Mouse (Mus musculus) spleen, postnatal 10 days (tissue): Measurements from ENCODE around the gene Ptpn22.
A peak's percentile ranks its signal among the peaks of the same experiment; 100 is the strongest.

Experiments used
- DNase-seq, 2 experiments: peaks; one replicate each; pipeline ENCODE4 v3.0.0; 2021 to 2022; ENCODE audit warnings: low spot score in 2 of 2

The Ptpn22 gene

GRCm38 (mm10) chr3:103857977-103858563, 1.5 kb upstream of the Ptpn22 start:
- DNase-seq = no peak

DNA sequence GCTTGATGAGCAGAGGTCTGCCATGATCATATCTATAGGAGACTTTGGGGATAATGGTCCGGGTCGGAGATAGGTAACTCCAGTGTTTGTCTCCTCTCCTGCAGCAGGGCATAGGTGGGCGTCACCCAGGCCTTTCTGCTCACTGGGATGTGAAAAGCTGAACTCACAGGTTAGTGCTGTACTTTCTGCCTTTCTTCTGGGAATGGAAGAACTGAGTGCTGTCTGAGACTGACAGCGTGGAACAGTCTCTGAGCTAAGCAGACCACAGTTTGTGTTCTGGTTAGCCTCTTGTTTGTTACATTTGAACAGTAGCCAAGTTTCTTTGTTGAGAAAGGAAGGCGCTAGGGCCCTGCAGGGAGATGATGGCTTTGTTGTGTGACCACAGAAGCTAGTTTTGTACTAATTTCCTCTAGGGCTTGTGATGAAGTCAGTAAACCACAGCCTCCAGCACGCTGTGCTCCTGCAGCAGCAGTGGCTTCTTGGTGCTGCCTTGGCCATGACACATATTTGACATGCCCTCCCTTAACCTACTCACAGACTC, 326 bp downstream of the Ptpn22 start:
- DNase-seq = peak; percentile 35 to 61

DNA sequence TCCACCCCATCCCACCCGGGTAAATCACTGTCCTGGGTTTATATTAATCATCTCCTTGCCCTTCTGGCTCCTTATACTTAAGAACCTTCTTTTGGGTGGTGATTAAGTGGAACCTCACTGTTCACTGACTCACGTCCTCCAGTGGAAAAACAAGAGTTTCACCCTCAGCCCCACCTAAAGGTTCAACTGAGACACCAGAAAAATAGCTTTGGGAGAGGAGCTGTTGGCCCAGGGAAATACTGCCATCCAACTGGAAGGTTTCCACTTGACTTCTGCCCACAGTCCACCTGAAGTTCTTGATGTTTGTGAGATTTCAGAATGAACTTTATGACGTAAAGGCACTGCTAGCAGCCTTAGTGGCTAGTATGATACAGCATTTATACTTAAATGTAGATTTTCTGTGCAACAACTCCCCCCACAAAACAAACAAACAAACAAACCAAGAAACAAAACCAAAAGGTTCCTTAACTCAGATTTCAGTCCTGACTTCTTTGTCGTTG, 3.2 kb downstream of the Ptpn22 start:
- DNase-seq = no peak

- DNase-seq = no peak
Measured at GRCm38 (mm10) chr3:103864200-103864599, 4.6 kb downstream of the Ptpn22 start.

DNA sequence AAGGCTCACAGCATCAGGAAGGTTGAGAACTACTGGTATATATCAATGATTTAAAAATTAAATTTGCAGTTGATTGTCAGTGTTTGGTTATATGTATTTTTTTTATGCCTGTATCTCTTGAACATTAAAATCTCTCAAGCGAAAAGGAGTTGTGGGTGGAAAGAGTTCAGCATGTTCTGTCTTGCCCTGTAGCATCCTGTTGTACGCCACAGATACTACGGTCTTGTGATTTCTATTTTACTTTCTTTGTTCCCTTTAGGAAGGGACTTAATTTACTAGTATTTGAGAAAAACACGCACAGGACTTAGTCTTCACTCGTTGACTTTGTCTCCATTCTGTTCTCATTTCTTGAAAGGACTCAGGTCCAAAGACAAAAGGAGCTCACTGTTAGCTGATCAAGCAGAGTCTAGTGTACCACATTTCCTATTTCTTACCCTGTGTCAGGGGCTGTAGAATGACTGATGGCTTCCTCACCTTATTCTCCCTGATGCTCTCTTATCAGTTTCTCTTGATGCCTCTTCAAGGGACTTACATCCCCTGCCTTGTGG, 7.9 kb downstream of the Ptpn22 start:
- DNase-seq = no peak

- DNase-seq = no peak
Measured at GRCm38 (mm10) chr3:103868008-103868407, 8.4 kb downstream of the Ptpn22 start.

GRCm38 (mm10) chr3:103872663-103873098, 13.1 kb downstream of the Ptpn22 start:
- DNase-seq = no peak

DNA sequence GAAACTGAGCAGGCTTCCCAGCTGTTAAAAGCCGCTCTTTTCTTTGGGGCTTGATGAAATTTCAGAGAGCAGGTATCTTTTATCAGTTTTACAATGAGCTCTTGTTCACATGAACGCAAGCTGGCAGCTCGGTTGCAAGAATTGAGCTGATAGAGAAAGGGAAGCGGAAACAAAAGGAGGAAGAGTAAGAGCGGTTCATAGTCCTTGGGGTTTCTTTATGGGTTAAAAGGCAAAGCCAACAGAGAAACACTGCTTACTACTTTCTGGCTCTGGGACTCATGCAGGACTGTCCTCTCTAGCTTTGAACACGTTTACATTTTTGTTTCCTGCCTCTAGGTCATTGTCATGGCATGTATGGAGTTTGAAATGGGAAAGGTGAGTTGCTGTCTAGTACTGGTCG, 14.7 kb downstream of the Ptpn22 start:
- no peak for DNase-seq

- DNase-seq = no peak
Measured at GRCm38 (mm10) chr3:103885946-103886345, 26.4 kb downstream of the Ptpn22 start.

DNA sequence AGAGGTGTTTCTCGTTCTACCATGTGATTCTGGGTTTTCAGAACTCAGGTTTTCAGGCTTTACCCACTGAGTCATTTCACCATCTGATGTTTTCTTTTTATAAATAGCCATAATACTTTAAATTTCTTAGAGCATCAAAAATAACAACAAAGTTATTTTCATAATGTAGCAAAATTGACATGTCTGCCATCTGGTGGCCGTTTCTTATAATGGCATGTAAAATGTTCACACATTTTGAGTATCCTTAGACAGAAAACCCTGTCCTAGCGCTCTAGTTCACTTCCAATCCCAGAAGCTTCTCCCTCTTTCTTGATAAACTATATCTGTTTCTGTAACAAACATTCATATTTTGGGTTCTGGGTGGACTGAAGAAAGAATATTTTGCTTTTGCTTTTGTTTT, 28.0 kb downstream of the Ptpn22 start:
- peak in 1 of 2 experiments; percentile 68 for DNase-seq

DNA sequence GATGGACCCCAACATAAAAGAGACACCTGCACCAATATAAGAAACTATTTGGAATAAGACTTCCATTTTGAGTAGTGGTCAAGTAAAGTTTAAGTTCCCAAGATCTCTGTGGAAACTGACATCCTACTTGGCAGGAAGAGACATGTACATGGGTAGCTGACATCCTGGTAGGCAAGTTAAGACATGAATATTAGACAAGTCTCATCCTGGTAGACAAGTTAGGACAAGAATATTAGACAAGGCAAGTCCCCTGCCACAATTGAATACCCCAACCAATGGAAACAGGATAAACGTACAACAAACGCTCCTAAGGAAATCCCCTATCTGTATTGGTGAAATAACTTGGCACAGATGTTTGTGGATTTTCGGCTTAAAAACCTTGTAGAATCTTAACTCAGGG, 33.8 kb downstream of the Ptpn22 start:
- no peak for DNase-seq

DNA sequence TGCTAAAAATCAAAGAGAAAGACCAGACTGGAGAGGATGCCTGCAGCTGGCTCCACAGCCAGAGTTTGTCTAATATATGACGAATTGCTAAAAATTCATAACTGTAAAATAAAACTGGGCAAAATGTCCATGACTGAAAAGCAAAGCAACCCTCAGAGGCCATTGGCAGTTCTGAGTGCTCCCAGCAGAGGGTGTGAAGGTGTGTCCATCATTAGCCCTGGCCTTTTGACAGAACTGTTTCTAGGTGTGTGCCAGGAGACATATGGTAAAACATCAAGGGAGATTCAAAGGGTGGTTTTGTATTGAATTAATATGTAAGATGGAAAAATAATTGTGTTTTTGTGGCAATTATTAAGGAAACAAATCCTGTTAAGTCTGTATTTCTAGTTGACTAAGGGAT, 45.1 kb downstream of the Ptpn22 start:
- peak; percentile 63 to 82 for DNase-seq

DNA sequence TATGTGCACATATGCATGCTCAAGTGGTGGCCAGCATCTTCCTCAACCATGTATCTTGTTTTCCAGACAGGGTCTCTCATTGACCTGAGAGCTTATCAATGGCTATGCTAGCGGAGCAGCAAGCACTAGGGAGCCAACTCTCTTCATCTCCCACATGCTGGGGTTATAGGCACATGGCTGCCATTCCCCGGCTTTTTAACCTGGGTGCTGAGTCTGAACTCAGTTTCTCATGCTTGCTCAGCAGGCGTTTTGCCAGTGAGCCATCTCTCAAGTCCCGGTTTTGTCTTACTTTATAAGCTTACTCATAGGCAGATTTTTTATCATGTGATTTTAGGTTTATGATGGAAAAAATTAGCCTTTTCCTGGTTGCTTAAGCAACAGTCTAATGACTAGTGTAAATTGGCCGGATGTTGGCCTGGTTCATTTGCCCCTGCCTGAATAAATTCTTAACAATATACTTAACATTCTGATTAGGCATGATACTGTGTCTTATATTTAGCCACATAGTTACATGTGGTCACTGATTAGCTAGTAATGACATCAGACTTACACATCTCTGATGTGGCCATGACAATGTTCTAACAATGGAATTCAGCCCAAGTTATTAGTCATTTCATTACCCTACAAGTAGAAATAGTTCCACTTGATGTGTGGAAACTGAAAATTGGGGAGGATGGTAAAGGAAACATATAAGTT, 47.9 kb downstream of the Ptpn22 start:
- DNase-seq = no peak

GRCm38 (mm10) chr3:103908781-103909180, 49.2 kb downstream of the Ptpn22 start:
- no peak for DNase-seq

- peak in 1 of 2 experiments; percentile 62 for DNase-seq
Measured at GRCm38 (mm10) chr3:103913451-103913961, 53.9 kb downstream of the Ptpn22 start.

- peak; percentile 87 to 95 for DNase-seq
Measured at GRCm38 (mm10) chr3:103914010-103914669, 54.5 kb downstream of the Ptpn22 start, which contains the start of gene Rsbn1. TSS of gene Rsbn1 (plus strand) at chr3:103914120.

DNA sequence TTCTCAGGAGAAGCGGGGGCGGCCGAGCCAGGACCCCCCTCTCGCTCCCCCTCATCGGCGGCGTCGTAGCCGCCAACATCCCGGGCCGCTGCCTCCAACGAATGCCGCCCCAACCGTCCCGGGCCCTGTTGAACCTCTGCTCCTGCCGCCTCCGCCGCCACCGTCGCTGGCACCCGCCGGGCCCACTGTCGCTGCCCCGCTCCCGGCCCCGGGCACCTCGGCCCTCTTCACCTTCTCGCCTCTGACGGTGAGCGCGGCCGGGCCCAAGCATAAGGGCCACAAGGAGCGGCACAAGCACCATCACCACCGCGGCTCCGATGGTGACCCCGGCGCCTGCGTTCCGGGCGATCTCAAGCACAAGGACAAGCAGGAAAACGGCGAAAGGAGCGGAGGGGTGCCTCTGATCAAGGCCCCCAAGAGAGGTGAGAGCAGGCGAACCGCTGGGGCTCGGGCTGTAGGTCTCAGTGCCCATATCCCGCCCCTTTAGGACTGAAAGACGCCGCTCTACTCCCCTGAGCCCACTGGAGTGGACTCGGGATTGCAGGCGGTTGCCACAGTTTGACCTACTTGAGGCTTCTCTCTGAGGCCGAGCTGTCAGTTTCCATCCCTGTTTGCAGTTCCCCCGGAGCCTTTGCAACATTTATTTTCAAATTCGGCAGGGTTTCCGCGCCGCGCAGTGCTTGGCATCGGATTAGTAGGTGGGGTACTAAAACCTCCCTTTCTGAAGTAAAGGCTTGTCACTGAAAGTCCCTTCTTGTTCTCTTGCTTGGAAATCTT, 55.3 kb downstream of the Ptpn22 start:
- DNase-seq = peak in 1 of 2 experiments; percentile 71

DNA sequence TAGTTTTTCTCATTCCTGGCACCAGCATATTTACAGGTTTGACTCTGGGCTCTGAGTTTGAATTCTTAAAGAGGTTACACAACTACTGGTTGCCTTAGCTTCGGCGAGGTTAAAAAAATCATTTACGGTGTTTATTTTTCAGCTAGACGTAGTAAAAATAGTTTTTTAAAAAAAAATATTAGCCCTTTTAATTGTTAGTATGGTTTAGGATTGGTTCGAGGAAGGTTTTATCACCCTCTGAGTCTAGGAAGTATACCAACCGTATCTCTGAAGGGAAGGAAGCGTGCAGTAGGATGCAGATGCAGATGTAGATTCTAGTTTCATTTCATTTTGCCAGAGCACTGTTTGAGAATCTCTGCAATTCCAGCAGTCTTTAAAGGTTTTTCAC, 55.9 kb downstream of the Ptpn22 start:
- no peak for DNase-seq

DNA sequence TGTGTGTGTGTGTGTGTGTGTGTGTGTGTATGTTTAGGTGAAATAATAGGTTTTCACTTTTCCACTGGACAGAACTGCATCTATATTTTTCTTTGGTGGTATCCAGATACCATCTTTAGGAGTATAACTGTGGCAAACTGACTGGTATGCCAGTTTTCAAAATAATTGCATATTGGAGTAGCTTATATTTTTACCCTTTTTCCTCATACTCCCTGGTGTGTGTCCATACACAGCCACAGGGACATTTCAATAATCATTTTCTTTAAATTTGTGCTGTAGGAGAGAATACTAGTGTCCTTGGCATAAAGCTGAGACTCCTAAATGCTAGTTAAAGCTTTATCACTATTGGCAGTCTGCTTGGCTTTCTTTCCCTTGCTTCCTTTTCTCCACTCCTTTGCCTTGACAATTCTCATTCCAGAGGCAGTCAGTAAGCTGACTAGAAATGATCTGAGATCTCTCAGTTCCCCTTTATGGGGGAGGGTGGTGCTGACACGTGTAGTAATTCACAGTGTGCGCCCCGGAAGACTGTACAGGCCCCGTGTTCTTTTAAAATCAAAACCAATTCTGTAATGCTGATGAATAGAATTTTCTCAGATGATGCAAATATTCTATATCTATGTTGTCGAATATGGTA, 56.7 kb downstream of the Ptpn22 start:
- peak in 1 of 2 experiments; percentile 43 for DNase-seq

- no peak for DNase-seq
Measured at GRCm38 (mm10) chr3:103916839-103917237, 57.2 kb downstream of the Ptpn22 start.

DNA sequence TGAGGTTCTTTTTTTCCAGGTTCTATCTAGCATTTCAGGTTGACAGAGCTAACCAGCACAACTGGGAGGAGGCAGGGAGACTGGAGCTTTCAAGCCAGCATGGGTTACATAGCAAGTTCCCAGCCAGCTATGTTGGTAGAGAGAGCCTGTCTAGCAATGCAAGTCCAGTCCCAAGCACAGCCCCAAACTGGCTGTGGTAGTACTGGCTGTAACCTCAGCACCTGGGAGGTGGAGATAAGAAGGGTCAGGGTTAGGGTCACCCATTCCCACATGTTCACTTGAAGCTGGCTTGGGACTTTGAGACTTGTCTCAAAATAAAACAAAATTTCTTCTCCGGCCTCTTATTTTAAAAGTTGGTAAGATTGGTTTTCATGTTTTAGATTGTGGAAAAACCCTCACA, 60.5 kb downstream of the Ptpn22 start:
- DNase-seq = no peak
